Mouse (Mus musculus) lung, postnatal 10 days (tissue): ENCODE measurements at regions not wholly inside any gene's neighbourhood (a gene's known extent, or its start where the extent isn't known, plus 50 kb on each side); places are given as distances from the start of the nearest gene placed in this dataset.

ENCODE experiments used
- DNase-seq: peaks from one replicate; pipeline ENCODE4 v3.0.0; 2021

DNA sequence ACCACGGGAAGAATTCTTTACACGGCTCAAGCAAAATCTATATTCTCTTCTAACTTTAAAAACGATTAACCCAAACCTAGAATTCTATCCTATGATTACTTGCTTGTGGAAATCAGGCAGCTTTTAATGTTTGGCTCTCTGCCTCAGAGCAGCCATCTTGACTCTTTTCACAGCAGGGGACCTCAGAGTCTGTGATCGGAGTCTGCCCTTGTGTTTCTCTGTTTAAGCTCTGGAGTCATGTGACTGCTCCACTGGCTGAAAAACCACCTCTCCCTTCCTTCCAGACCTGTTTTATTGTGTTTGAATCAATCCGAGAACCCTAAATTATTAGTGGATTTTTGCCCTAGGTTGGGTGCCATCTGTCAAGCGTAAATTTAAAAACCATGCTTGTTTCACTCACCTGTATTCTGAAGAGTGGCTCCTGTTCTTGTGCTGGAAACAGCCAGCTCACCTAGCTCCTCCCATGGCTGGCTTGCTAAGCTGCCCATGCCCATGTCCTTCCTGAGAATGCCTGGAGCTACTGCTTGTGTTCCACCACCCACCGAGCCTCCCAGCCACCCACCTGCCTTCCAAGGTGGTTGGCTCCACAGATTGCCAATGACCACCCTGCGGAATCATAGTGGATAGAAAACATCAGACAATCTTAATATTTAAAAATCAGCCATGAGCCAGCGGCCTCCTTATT lies 62.6 kb downstream of the Perp start:
- DNase-seq: no peak

DNA sequence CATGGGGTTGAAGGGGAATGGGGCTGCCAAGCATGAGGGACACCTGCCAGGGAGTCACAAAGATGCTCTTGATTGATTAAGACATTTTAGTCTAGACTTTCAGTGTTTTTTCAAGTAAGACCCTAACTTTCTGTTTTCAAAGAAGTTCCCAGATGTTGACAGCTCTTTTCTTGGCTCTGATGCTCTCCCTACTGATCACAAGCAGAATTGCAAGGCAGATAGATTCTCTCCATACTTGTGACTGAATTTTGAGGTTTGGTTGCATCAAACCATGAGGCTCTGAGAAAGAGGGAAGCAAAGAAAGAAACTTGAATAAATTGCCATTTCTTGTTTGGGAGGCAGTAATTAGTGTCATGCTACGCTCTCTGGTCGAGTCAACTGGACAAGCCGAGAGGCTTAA lies 64.5 kb downstream of the Perp start:
- no peak for DNase-seq

DNA sequence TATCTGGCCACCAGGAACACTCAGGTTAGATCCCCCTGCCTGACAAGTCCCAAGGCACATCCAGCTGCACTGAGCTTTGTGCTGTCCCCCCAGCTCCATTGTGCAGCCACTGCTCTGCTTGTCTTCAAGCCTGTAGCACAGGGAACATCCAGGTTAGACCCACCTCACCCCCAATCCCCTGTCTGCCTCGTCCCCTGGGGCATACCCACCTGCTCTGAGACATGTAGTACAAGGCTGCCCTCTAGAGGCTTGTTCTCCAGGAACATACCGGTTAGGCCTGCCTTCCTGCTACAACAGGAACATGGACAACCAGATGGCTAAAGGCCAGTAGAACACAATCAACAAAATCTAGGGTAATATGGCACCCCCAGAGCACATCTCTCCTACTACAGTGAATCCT lies 66.1 kb downstream of the Perp start:
- peak; percentile 33 for DNase-seq

DNA sequence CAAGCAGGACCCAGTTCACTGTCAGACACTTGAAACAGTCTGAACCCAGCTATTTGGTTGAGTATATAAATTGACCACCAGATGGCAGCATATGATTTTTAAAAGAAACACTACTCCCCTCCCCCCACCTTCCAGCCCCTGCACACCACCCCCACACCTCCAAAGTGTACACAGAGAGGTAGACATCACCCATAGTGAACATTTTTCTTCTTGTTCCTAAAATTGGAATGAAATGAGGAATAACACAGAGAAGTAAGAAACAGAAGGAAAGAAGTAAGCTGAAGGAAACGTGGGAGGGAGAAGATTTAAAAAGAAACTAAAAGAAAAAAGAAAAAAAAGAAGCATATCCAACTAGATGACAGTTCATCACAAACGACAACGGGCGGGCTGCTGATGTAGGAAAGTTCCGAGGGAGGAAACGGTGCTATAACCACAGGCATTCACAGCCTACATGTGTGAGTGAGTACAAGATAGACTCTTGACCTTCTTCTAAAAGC lies 72.3 kb downstream of the Perp start:
- DNase-seq: peak; percentile 41

DNA sequence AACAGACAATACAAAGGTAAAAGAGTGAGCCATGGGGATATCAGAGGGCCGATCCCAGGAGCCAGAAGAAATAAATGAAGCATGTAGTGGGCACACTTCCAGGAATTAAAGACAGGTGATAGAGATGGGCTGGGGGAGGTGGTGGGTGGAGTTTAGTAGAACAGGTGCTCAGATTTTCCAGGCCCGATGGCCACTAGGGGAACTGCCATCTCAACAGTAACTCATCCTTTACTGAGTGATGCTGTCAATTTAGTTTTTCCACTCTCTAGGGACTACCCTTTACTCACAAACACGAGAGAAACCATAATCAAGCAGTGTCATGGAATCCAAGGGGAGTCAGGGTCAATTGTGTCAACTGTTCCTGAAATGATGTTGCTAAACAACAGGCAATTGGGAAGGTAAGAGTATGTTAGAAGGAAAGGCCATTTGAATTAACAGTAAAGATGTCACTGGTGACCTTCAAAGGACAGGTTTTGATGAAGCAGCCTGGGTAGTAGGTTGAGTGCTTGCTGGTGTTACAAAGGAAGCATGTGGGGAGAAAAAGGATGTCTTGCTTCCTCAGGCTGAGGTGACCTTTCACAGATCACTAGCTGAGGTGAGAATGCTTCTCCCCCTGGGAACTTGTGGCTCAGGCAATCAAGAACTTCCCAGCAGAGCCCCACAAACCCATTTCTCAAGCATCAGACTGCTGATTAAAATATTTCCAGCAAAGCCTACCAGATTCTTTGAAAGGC lies 78.4 kb downstream of the Perp start:
- no peak for DNase-seq

DNA sequence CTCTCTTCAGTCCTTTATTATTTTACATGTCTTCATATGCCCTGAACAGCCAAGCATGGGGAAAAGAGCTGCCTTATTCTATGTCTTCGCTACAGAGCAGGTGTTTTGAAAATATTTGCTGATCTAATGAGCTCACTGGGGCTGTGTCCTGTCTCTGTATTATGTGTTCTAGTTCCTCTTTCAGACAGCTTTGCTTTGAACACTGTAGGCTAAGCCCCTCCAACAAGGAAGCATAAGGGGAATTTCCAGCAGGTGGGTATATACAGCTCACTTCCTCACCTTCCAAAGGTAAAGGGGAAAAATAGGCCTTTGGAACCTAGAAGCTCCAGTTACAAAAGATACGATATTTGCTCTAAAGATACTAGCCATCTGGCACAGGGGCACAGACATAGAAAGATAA lies 83.0 kb downstream of the Perp start:
- DNase-seq: no peak

DNA sequence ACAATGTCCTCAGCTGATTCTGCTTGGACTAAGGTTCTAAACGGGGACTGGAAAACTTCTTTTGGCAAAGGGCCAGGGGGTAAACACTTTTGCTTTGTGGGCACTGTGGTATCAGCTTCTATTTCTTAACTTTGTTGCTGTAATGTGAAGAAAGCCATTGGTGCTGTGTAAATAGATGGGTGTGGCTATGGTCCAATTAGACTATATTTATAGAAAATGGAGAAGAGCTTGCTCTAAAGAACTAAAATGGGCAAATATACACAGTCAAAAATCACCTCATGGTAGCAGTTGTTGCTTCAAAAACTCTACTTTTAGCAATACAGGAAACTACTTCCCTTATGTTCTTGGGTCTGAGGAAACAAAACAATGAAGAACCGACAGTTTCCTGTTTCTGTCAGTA lies 84.1 kb downstream of the Tnfaip3 start:
- DNase-seq: peak; percentile 37

DNA sequence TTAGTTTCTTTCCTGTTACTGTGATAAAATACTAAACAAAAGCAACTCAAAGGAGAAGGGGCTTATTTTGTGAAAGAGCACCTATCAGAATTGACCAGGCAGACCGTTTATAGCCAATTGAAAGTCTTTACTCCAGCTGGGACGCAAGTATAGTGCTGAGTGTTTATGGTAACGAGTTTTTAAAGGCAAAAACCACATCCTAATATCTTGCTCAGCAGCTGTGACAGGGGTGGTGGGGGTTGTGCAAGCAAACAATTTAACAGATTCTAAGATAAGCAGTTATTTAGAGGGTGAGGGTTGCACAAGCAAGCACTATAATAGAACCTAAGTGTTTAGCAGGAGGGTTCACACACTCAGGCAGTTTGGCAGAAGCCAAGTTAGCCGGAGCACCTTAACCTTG lies 74.0 kb downstream of the Tnfaip3 start:
- no peak for DNase-seq

DNA sequence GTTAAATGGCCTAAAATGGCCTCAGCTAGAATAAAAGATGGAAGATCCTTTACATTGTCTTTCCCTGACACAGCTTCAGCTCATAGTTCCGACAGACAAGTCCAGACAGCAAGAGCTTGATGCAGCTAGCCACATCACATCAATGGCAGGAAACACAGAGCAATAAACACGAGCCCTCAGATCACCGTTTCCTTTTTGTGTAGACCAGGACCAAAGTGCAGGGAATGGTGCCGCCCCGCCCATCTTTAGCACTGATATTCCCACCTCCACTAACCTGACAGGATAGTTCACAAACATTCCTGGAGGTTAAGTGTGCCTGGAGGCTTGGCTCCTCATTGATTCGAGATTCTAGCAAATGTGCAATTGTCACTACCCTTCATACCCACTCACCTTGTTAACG lies 73.5 kb downstream of the Tnfaip3 start:
- no peak for DNase-seq

DNA sequence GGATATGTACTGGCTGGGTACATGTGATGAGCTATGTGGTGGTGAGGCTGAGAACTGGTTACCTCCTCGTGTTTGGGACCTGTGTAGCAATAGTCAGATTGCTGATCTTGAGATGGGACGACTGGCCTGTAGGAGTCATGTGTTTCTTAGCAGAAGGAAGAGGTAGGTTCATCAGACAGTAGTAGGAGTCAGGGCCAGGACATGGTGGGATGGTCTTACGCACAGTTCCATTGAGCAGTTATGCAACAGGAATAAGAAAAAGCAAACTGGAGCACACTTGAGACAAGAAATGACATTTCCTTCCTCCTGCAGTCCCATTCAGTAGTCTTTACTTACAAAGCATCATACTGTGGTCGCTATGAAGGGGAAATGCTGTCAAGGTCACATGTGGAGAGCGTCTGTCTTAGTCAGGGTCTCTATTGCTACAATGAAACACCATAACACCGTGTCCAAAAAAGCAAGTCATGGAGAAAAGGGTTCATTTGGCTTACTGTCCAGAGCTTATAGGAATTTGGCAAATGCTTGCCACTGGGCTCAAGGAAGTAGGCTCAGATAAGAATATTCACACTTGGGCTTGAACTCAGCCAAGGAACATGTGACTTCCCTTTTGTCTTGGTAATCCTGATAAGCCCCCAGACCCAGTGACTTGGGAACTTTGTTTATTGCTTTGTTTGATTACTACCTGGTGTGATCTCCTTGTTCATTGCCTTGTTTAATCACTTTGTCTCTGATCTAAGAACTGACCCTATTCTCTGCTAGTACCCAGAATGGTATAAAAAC lies 72.0 kb downstream of the Tnfaip3 start:
- DNase-seq: no peak

DNA sequence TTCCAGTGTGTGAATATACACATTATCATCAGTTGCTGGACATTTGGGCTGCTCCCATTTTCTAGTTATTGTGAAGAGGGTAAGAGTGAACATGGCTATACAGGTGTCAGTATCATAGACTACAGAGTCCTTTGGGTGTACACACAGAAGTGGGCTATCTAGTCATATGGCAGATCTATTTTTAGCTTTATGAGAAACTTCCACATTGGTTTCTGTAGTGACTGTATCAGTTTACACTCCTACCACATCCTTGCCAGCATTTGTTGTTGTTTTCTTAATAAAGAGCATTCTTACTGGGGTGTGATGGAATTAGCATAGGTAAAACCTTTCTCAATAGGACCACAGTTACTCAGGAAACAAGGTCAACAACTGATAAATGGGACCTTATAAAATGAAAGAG lies 68.7 kb downstream of the Tnfaip3 start:
- DNase-seq: no peak
